Mouse (Mus musculus) G1E (cell line): Measurements from ENCODE around the gene Isoc2b. TPM values are rescaled to one million over a fixed set of nuclear protein-coding genes. Genes with fewer than 3 reads are reported as not detected.
A peak's percentile ranks its signal among the peaks of the same experiment; 100 is the strongest.

ENCODE experiments used
- ATAC-seq: 2 replicates; pipeline ENCODE4 v1.8.0; 2016; ENCODE audit warnings: mild to moderate bottlenecking; ENCODE audit not compliant: insufficient number of reproducible peaks, poor library complexity, low FRiP score, severe bottlenecking; ENCODE audit errors: extremely low read depth
- DNase-seq: peaks from one replicate; pipeline ENCODE4 v3.0.0; 2012; ENCODE audit warnings: low spot score
- H3K27me3 ChIP-seq: 2 replicates; pipeline ENCODE4 v1.6.1; 2012; ENCODE audit warnings: mild to moderate bottlenecking, low read length, inconsistent platforms; ENCODE audit not compliant: insufficient read depth
- H3K36me3 ChIP-seq: replicated peaks from 2 replicates; pipeline ENCODE3; 2012; ENCODE audit warnings: mild to moderate bottlenecking, inconsistent platforms
- H3K4me1 ChIP-seq: 2 replicates; pipeline ENCODE4 v1.6.1; 2012; ENCODE audit warnings: low read depth, low read length, inconsistent platforms, mixed read lengths; ENCODE audit not compliant: insufficient read depth
- H3K4me3 ChIP-seq: 2 replicates; pipeline ENCODE4 v1.5.1; 2012; ENCODE audit warnings: low read depth, mild to moderate bottlenecking, inconsistent platforms, low read length, moderate library complexity, mixed read lengths
- H3K9me3 ChIP-seq: replicated peaks from 2 replicates; pipeline ENCODE4 v1.6.1; 2012; ENCODE audit warnings: inconsistent platforms
- CTCF ChIP-seq: IDR thresholded peaks from 2 replicates; pipeline ENCODE4 v1.5.1; 2012; ENCODE audit warnings: low read depth, low read length, inconsistent platforms, mixed read lengths
- GATA1 ChIP-seq: IDR thresholded peaks from 2 replicates; pipeline ENCODE4 v1.6.1; 2012; ENCODE audit warnings: borderline replicate concordance, low read length, inconsistent platforms, mixed read lengths
- GATA2 ChIP-seq: IDR thresholded peaks from 2 replicates; pipeline ENCODE4 v1.6.1; 2012; ENCODE audit warnings: low read depth, low read length, inconsistent platforms, borderline replicate concordance
- POLR2AphosphoS5 ChIP-seq: IDR thresholded peaks from 2 replicates; pipeline ENCODE4 v1.6.1; 2012; ENCODE audit warnings: low read depth, low read length, inconsistent platforms; ENCODE audit not compliant: insufficient replicate concordance
- TAL1 ChIP-seq: conservative IDR thresholded peaks from 2 replicates; pipeline ENCODE4 v1.6.1; 2012; ENCODE audit warnings: low read depth, low read length, inconsistent platforms, mixed read lengths
- polyA plus RNA-seq: library from polyadenylated mRNA; stranded (reverse); fragments of >175 nt; gene quantifications from 2 replicates; pipeline ENCODE4 v1.2.3, GENCODE M21; 2012
- total RNA-seq, 2 experiments: library from RNA; stranded (forward) in 1 of 2; stranded (reverse) in 1 of 2; fragments of 200-1000 nt in 1 of 2; fragments of >200 nt in 1 of 2; fragmentation: Nextera tagmentation in 1 of 2; gene quantifications; 2 replicates each; pipeline ENCODE4 v1.2.3; 2014 to 2017

The Isoc2b gene
- total RNA-seq (2014; fragmentation: Nextera tagmentation) = 7.6 and 9.1 TPM in 2 replicates
- total RNA-seq (2017) = 34.4 and 40.1 TPM in 2 replicates
- polyA plus RNA-seq = 5.3 and 8.1 TPM in 2 replicates

- H3K4me3 ChIP-seq = no peak within 1 kb of the TSS
- TF ChIP-seq CTCF = no peak
- TF ChIP-seq GATA2 = no peak
- TF ChIP-seq POLR2AphosphoS5 = no peak
- no peak for TF ChIP-seq TAL1
- TF ChIP-seq GATA1 = no peak
- H3K9me3 ChIP-seq = no peaks in the 10 kb centered on the region
- ATAC-seq (no peak), DNase-seq (no peak)
- peaks cover 10% of the 10 kb centered on the region for H3K27me3 ChIP-seq
- H3K36me3 ChIP-seq = no peaks in the 10 kb centered on the region
- peaks cover 26% of the 10 kb centered on the region for H3K4me1 ChIP-seq
Observed at GRCm38 (mm10) chr7:4870133-4870532, at the start of gene Isoc2b. Gene Isoc2b, minus strand, starts transcription at chr7:4870258.

GRCm38 (mm10) chr7:4919096-4919495 is 49.0 kb upstream of the Isoc2b start:
- peaks cover 56% of the 10 kb centered on the region for H3K36me3 ChIP-seq
- no peak for DNase-seq
- TF ChIP-seq CTCF (no peak), TAL1 (no peak), GATA1 (no peak), GATA2 (no peak), POLR2AphosphoS5 (no peak)
- H3K27me3 ChIP-seq = peaks cover 8% of the 10 kb centered on the region; the same call in 1 of the 2 replicates
- no peak for ATAC-seq
- peaks cover 50% of the 10 kb centered on the region for H3K4me1 ChIP-seq
- peaks cover 6% of the 10 kb centered on the region; the same call in 1 of the 2 replicates for H3K9me3 ChIP-seq
- no peak overlapping the region for H3K4me3 ChIP-seq

DNA sequence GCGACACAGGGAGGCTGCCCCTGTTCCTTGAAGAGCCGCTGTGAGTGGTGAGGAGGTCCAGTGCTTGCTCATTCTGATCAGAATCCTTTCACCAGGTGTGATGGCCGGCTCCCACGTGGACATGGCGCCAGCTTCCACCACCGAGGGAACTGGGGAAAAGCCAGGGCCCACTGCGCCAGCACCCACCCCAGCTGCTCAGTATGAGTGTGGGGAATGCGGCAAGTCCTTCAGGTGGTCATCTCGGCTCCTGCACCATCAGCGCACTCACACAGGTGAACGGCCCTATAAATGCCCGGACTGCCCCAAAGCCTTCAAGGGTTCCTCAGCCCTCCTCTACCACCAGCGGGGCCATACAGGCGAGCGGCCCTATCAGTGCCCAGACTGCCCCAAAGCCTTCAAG is 48.6 kb upstream of the Isoc2b start:
- DNase-seq (no peak), ATAC-seq (no peak)
- peaks cover 52% of the 10 kb centered on the region for H3K4me1 ChIP-seq
- H3K9me3 ChIP-seq = peaks cover 6% of the 10 kb centered on the region; the same call in 1 of the 2 replicates
- TF ChIP-seq GATA2 (no peak), POLR2AphosphoS5 (no peak), TAL1 (no peak), GATA1 (no peak)
- H3K27me3 ChIP-seq = peaks cover 4% of the 10 kb centered on the region; the same call in 1 of the 2 replicates
- no peak overlapping the region for H3K4me3 ChIP-seq
- peaks cover 56% of the 10 kb centered on the region for H3K36me3 ChIP-seq

GRCm38 (mm10) chr7:4917494-4917893 is 47.4 kb upstream of the Isoc2b start:
- no peak for ATAC-seq

DNA sequence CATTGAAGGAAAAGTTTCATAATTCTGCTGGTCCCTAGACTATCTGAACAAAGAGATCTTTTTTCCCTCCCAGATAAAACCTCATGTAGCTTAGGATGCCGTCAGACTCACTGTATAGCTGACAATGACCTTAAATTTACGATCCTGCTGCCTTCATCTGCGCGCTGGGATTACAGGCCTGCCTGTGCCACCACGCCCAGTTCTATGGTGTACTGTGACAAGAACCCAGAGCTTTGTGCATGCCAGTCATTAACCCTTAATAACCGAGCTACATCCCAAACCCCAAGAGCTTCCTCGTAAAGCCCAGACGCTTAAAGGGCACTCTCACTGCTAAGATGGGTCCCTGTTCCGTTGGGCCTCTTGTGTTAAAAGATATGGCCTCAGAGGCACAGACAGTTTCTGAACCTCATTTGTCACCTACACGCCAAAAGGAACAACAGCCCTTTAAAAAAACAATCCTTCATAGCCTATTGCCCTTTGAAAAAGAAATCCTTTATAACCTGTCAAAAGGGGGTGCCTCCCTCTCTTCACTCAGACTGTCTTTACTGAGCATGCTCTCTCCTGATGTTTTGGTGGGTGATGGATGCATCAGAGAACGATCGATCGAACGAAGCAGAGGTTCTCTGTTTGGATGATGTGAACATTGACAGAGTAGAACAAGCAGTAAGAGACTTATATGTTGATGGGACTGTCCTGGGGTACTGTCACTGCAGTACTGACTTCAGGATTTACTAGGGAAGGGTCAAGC is 45.8 kb upstream of the Isoc2b start:
- peaks cover 44% of the 10 kb centered on the region for H3K4me1 ChIP-seq
- H3K36me3 ChIP-seq = peaks cover 48% of the 10 kb centered on the region
- H3K4me3 ChIP-seq = peak overlapping the region; percentile 74
- no peak for TF ChIP-seq POLR2AphosphoS5
- no peak for TF ChIP-seq TAL1
- TF ChIP-seq GATA2 = no peak
- no peak for TF ChIP-seq GATA1
- TF ChIP-seq CTCF = no peak
- DNase-seq (no peak), ATAC-seq (peak; percentile 35)
- H3K27me3 ChIP-seq = no peaks in the 10 kb centered on the region; the same call in 1 of the 2 replicates
- peaks cover 6% of the 10 kb centered on the region; the same call in 1 of the 2 replicates for H3K9me3 ChIP-seq

More at GRCm38 (mm10) chr7:4917494-4917893, 47.4 kb upstream of the Isoc2b start:
- Histone ChIP-seq H3K4me3 (no peak overlapping the region), H3K9me3 (peaks cover 6% of the 10 kb centered on the region; the same call in 1 of the 2 replicates), H3K4me1 (peaks cover 45% of the 10 kb centered on the region), H3K27me3 (peaks cover 2% of the 10 kb centered on the region; the same call in 1 of the 2 replicates), H3K36me3 (peaks cover 56% of the 10 kb centered on the region)
- DNase-seq = no peak
- TF ChIP-seq POLR2AphosphoS5 (no peak), GATA2 (no peak), TAL1 (no peak), CTCF (no peak), GATA1 (no peak)

DNA sequence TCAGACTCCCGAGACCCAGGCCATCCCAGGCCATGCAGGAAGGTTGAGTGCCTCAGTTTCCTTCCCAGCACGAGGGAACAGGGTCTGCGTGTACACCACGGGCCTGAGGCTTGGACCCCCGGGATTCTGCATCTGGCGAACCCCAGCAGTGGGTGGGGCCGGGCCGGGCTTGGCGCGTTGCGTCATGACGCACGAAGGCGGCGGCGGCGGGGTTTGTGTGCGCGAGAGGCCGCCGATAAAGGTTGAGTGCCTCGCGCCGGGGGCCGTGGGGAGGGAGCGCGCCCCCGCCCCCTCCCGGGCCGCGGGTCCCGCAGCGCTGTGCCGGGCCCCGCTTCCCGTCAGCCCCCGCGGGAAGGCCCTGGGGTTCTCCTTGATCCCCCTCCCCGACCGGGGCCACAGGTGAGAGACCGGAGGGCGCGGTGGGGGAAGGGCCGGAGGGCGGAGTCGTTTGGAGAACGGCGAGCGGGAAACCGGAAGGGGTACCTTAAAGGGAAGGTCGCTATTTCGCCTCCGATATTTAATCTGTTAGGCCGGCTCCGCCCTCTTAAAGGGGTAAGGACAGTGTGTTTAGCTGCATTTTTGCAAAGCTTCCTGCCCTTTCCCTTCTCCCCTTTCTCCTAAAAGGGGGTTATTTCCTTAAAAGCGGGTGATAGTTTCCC is 45.1 kb upstream of the Isoc2b start, which contains the start of gene Zfp628:
TSS of gene Zfp628 (plus strand) at position 211 of the 659 bp plus-strand sequence.
- TF ChIP-seq POLR2AphosphoS5 (no peak), CTCF (no peak), GATA1 (no peak)
- Histone ChIP-seq H3K27me3 (peaks cover 3% of the 10 kb centered on the region), H3K4me3 (peak within 1 kb of the TSS; percentile 74), H3K4me1 (peaks cover 42% of the 10 kb centered on the region), H3K36me3 (peaks cover 41% of the 10 kb centered on the region), H3K9me3 (peaks cover 5% of the 10 kb centered on the region; the same call in 1 of the 2 replicates)
- ATAC-seq (peak; percentile 67), DNase-seq (peak; percentile 87)
